Mouse (Mus musculus) cerebellum, adult 2 months (tissue): ENCODE data around the gene Enox1.

Experiments used
- CTCF ChIP-seq: fragments of 200-500 bp; IDR thresholded peaks from 2 replicates; pipeline ENCODE4 v1.5.1; 2011; ENCODE audit warnings: low read depth, mild to moderate bottlenecking, control low read depth, low read length, moderate library complexity, borderline replicate concordance; ENCODE audit not compliant: insufficient read depth
- POLR2A ChIP-seq: fragments of 200-500 bp; IDR thresholded peaks from 2 replicates; pipeline ENCODE4 v1.6.1; 2011; ENCODE audit warnings: low read length, control low read depth, borderline replicate concordance; ENCODE audit not compliant: insufficient read depth

- TF ChIP-seq CTCF, result no peak
- no peak for TF ChIP-seq POLR2A
Observed at GRCm38 (mm10) chr14:77529621-77530020, 373.1 kb downstream of the Enox1 start.
